Mouse (Mus musculus): Measurements from ENCODE around the gene Camk2d. TPM values are rescaled to one million over a fixed set of nuclear protein-coding genes. Genes with fewer than 3 reads are reported as not detected.

Gene Camk2d
- polyA plus RNA-seq, 1 experiment from 2014 or later: 16.5 TPM

- no peak for ATAC-seq (replicated peaks; ENCODE audit: low FRiP score)
- DNase-seq (ENCODE audit: low spot score): no peak
These were observed 54.6 kb downstream of the Camk2d start for GRCm38 (mm10) chr3:126650747-126651146.

GRCm38 (mm10) chr3:126652361-126652760 lies 56.3 kb downstream of the Camk2d start:
- ATAC-seq (replicated peaks; ENCODE audit: low FRiP score) (no peak), DNase-seq (ENCODE audit: low spot score) (no peak)
- Histone ChIP-seq H3K9me3 (ENCODE audit: control insufficient read depth, low read length) (no peaks in the 10 kb centered on the region), H3K27me3 (ENCODE audit: control insufficient read depth, insufficient read depth, low read length) (no peaks in the 10 kb centered on the region), H3K9ac (ENCODE audit: low read length) (no peak overlapping the region), H3K4me2 (ENCODE audit: low read depth, low read length, severe bottlenecking) (no peak overlapping the region), H3K36me3 (ENCODE audit: control insufficient read depth, insufficient read depth, low read length) (no peaks in the 10 kb centered on the region), H3K27ac (ENCODE audit: low read depth, low read length) (no peak overlapping the region), H3K4me3 (ENCODE audit: low read depth, low read length) (no peak overlapping the region), H3K4me1 (replicated peaks; ENCODE audit: control insufficient read depth, insufficient read depth, low read length) (no peaks in the 10 kb centered on the region)
- 81% methylated on average over 2 of the region's 2 CpGs for WGBS

More at GRCm38 (mm10) chr3:126650747-126651146, 54.6 kb downstream of the Camk2d start:
- no peaks in the 10 kb centered on the region for H3K9me3 ChIP-seq (ENCODE audit: control insufficient read depth, low read length)
- H3K9ac ChIP-seq (ENCODE audit: low read length): no peak overlapping the region
- WGBS: 68% methylated on average over 6 of the region's 6 CpGs
- H3K4me1 ChIP-seq (replicated peaks; ENCODE audit: control insufficient read depth, insufficient read depth, low read length): no peaks in the 10 kb centered on the region
- H3K4me3 ChIP-seq (ENCODE audit: low read depth, low read length): no peak overlapping the region
- H3K4me2 ChIP-seq (ENCODE audit: low read depth, low read length, severe bottlenecking): no peak overlapping the region
- no peaks in the 10 kb centered on the region for H3K27me3 ChIP-seq (ENCODE audit: control insufficient read depth, insufficient read depth, low read length)
- H3K27ac ChIP-seq (ENCODE audit: low read depth, low read length): no peak overlapping the region
- H3K36me3 ChIP-seq (ENCODE audit: control insufficient read depth, insufficient read depth, low read length): no peaks in the 10 kb centered on the region

- no peak overlapping the region for H3K4me3 ChIP-seq (ENCODE audit: low read depth, low read length)
- ATAC-seq (replicated peaks; ENCODE audit: low FRiP score): no peak
- H3K9me3 ChIP-seq (ENCODE audit: control insufficient read depth, low read length): no peaks in the 10 kb centered on the region
- H3K27me3 ChIP-seq (ENCODE audit: control insufficient read depth, insufficient read depth, low read length): no peaks in the 10 kb centered on the region
- WGBS: 85% methylated on average over 1 of the region's 1 CpGs
- no peak overlapping the region for H3K9ac ChIP-seq (ENCODE audit: low read length)
- H3K4me2 ChIP-seq (ENCODE audit: low read depth, low read length, severe bottlenecking): no peak overlapping the region
- no peak overlapping the region for H3K27ac ChIP-seq (ENCODE audit: low read depth, low read length)
- DNase-seq (ENCODE audit: low spot score): no peak
- no peaks in the 10 kb centered on the region for H3K4me1 ChIP-seq (replicated peaks; ENCODE audit: control insufficient read depth, insufficient read depth, low read length)
- H3K36me3 ChIP-seq (ENCODE audit: control insufficient read depth, insufficient read depth, low read length): no peaks in the 10 kb centered on the region
These were observed 57.0 kb downstream of the Camk2d start for GRCm38 (mm10) chr3:126653118-126653517.

- H3K4me2 ChIP-seq (ENCODE audit: low read depth, low read length, severe bottlenecking): no peak overlapping the region
- no peak overlapping the region for H3K9ac ChIP-seq (ENCODE audit: low read length)
- ATAC-seq (replicated peaks; ENCODE audit: low FRiP score): peak; percentile 26; the same call in 1 of the 2 replicates
- no peak overlapping the region for H3K4me3 ChIP-seq (ENCODE audit: low read depth, low read length)
- DNase-seq (ENCODE audit: low spot score): no peak
- no peaks in the 10 kb centered on the region for H3K36me3 ChIP-seq (ENCODE audit: control insufficient read depth, insufficient read depth, low read length)
- H3K4me1 ChIP-seq (replicated peaks; ENCODE audit: control insufficient read depth, insufficient read depth, low read length): no peaks in the 10 kb centered on the region
- no peak overlapping the region for H3K27ac ChIP-seq (ENCODE audit: low read depth, low read length)
- 46% methylated on average over 3 of the region's 3 CpGs for WGBS
- no peaks in the 10 kb centered on the region for H3K27me3 ChIP-seq (ENCODE audit: control insufficient read depth, insufficient read depth, low read length)
- H3K9me3 ChIP-seq (ENCODE audit: control insufficient read depth, low read length): no peaks in the 10 kb centered on the region
These were observed 60.1 kb downstream of the Camk2d start for GRCm38 (mm10) chr3:126656173-126656572.

GRCm38 (mm10) chr3:126657895-126658294 lies 61.8 kb downstream of the Camk2d start:
- no peak overlapping the region for H3K27ac ChIP-seq (ENCODE audit: low read depth, low read length)
- no peak overlapping the region for H3K9ac ChIP-seq (ENCODE audit: low read length)
- 66% methylated on average over 4 of the region's 4 CpGs for WGBS
- no peak overlapping the region for H3K4me2 ChIP-seq (ENCODE audit: low read depth, low read length, severe bottlenecking)
- H3K4me1 ChIP-seq (replicated peaks; ENCODE audit: control insufficient read depth, insufficient read depth, low read length): no peaks in the 10 kb centered on the region
- no peak overlapping the region for H3K4me3 ChIP-seq (ENCODE audit: low read depth, low read length)
- H3K36me3 ChIP-seq (ENCODE audit: control insufficient read depth, insufficient read depth, low read length): no peaks in the 10 kb centered on the region
- DNase-seq (ENCODE audit: low spot score): no peak
- no peaks in the 10 kb centered on the region for H3K27me3 ChIP-seq (ENCODE audit: control insufficient read depth, insufficient read depth, low read length)
- no peaks in the 10 kb centered on the region for H3K9me3 ChIP-seq (ENCODE audit: control insufficient read depth, low read length)
- ATAC-seq (replicated peaks; ENCODE audit: low FRiP score): no peak

GRCm38 (mm10) chr3:126658791-126659190 lies 62.7 kb downstream of the Camk2d start:
- Histone ChIP-seq H3K4me3 (ENCODE audit: low read depth, low read length) (no peak overlapping the region), H3K36me3 (ENCODE audit: control insufficient read depth, insufficient read depth, low read length) (no peaks in the 10 kb centered on the region), H3K9me3 (ENCODE audit: control insufficient read depth, low read length) (no peaks in the 10 kb centered on the region), H3K27ac (ENCODE audit: low read depth, low read length) (no peak overlapping the region), H3K4me1 (replicated peaks; ENCODE audit: control insufficient read depth, insufficient read depth, low read length) (no peaks in the 10 kb centered on the region), H3K27me3 (ENCODE audit: control insufficient read depth, insufficient read depth, low read length) (no peaks in the 10 kb centered on the region), H3K9ac (ENCODE audit: low read length) (no peak overlapping the region), H3K4me2 (ENCODE audit: low read depth, low read length, severe bottlenecking) (no peak overlapping the region)
- DNase-seq (ENCODE audit: low spot score): no peak
- ATAC-seq (replicated peaks; ENCODE audit: low FRiP score): no peak
- WGBS: 73% methylated on average over 10 of the region's 10 CpGs

- Histone ChIP-seq H3K9me3 (ENCODE audit: control insufficient read depth, low read length) (no peaks in the 10 kb centered on the region), H3K27me3 (ENCODE audit: control insufficient read depth, insufficient read depth, low read length) (no peaks in the 10 kb centered on the region), H3K27ac (ENCODE audit: low read depth, low read length) (no peak overlapping the region), H3K4me1 (replicated peaks; ENCODE audit: control insufficient read depth, insufficient read depth, low read length) (no peaks in the 10 kb centered on the region), H3K36me3 (ENCODE audit: control insufficient read depth, insufficient read depth, low read length) (no peaks in the 10 kb centered on the region), H3K4me3 (ENCODE audit: low read depth, low read length) (no peak overlapping the region), H3K9ac (ENCODE audit: low read length) (no peak overlapping the region), H3K4me2 (ENCODE audit: low read depth, low read length, severe bottlenecking) (no peak overlapping the region)
- DNase-seq (ENCODE audit: low spot score) (no peak), ATAC-seq (replicated peaks; ENCODE audit: low FRiP score) (no peak)
- 85% methylated on average over 8 of the region's 8 CpGs for WGBS
These were observed 63.1 kb downstream of the Camk2d start for GRCm38 (mm10) chr3:126659235-126659634.

GRCm38 (mm10) chr3:126659832-126660564 lies 63.9 kb downstream of the Camk2d start:
- Histone ChIP-seq H3K9me3 (ENCODE audit: control insufficient read depth, low read length) (no peaks in the 10 kb centered on the region), H3K4me3 (ENCODE audit: low read depth, low read length) (no peak overlapping the region), H3K4me2 (ENCODE audit: low read depth, low read length, severe bottlenecking) (no peak overlapping the region), H3K4me1 (replicated peaks; ENCODE audit: control insufficient read depth, insufficient read depth, low read length) (no peaks in the 10 kb centered on the region), H3K9ac (ENCODE audit: low read length) (no peak overlapping the region), H3K27ac (ENCODE audit: low read depth, low read length) (no peak overlapping the region), H3K36me3 (ENCODE audit: control insufficient read depth, insufficient read depth, low read length) (no peaks in the 10 kb centered on the region), H3K27me3 (ENCODE audit: control insufficient read depth, insufficient read depth, low read length) (no peaks in the 10 kb centered on the region)
- no peak for ATAC-seq (replicated peaks; ENCODE audit: low FRiP score)
- 85% methylated on average over 8 of the region's 8 CpGs for WGBS
- no peak for DNase-seq (ENCODE audit: low spot score)

- Histone ChIP-seq H3K36me3 (ENCODE audit: control insufficient read depth, insufficient read depth, low read length) (no peaks in the 10 kb centered on the region), H3K4me3 (ENCODE audit: low read depth, low read length) (no peak overlapping the region), H3K27me3 (ENCODE audit: control insufficient read depth, insufficient read depth, low read length) (no peaks in the 10 kb centered on the region), H3K27ac (ENCODE audit: low read depth, low read length) (no peak overlapping the region), H3K9ac (ENCODE audit: low read length) (no peak overlapping the region), H3K9me3 (ENCODE audit: control insufficient read depth, low read length) (no peaks in the 10 kb centered on the region), H3K4me1 (replicated peaks; ENCODE audit: control insufficient read depth, insufficient read depth, low read length) (no peaks in the 10 kb centered on the region), H3K4me2 (ENCODE audit: low read depth, low read length, severe bottlenecking) (no peak overlapping the region)
- WGBS: 90% methylated on average over 2 of the region's 2 CpGs
- DNase-seq (ENCODE audit: low spot score) (no peak), ATAC-seq (replicated peaks; ENCODE audit: low FRiP score) (no peak)
These were observed 64.5 kb downstream of the Camk2d start for GRCm38 (mm10) chr3:126660575-126660974.
